Mouse (Mus musculus): ENCODE results near the gene Mgat4b.

- no peak for TF ChIP-seq CTCF (IDR thresholded peaks at IDR 0.05; ENCODE audit: extremely low read depth, insufficient read length, insufficient replicate concordance, low read depth, low read length)
- TF ChIP-seq POLR2A (IDR thresholded peaks at IDR 0.05; ENCODE audit: low read depth, low read length), result 0 out of 2 replicates have a peak, but pooled peaks have one; percentile 5
Measured at GRCm38 (mm10) chr11:50225611-50226378, 15.1 kb downstream of the Mgat4b start.

Measured in small intestine, adult 2 months (tissue).